Mouse (Mus musculus) lung, adult 2 months (tissue): ENCODE measurements at regions not wholly inside any gene's neighbourhood (a gene's known extent, or its start where the extent isn't known, plus 50 kb on each side); places are given as distances from the start of the nearest gene placed in this dataset.

Experiments
- DNase-seq: peaks from one replicate; pipeline ENCODE4 v3.0.0; 2022
- H3K4me1 ChIP-seq: fragments of 200-500 bp; 2 replicates; pipeline ENCODE4 v1.6.1; 2011; ENCODE audit warnings: low read length; ENCODE audit not compliant: control insufficient read depth, insufficient read depth
- H3K4me3 ChIP-seq: fragments of 200-500 bp; replicated peaks from 2 replicates; pipeline ENCODE3; 2011; ENCODE audit warnings: low read depth, mild to moderate bottlenecking, control low read depth, low read length; ENCODE audit errors: extremely low read depth
- CTCF ChIP-seq: fragments of 200-500 bp; IDR thresholded peaks from 2 replicates; pipeline ENCODE4 v1.5.1; 2011; ENCODE audit warnings: mild to moderate bottlenecking, low read length, control low read depth; ENCODE audit not compliant: insufficient read depth
- POLR2A ChIP-seq: fragments of 200-500 bp; IDR thresholded peaks from 2 replicates; pipeline ENCODE4 v1.6.1; 2011; ENCODE audit warnings: low read depth, mild to moderate bottlenecking, control low read depth, low read length, borderline replicate concordance; ENCODE audit errors: extremely low read depth
- WGBS: fragments of 180-500 bp; shearing (Covaris S2); methylation state at CpG from one replicate; pipeline ENCODE4 v1.1.7; 2018; 5-methylcytosine and 5-hydroxymethylcytosine counted together

DNA sequence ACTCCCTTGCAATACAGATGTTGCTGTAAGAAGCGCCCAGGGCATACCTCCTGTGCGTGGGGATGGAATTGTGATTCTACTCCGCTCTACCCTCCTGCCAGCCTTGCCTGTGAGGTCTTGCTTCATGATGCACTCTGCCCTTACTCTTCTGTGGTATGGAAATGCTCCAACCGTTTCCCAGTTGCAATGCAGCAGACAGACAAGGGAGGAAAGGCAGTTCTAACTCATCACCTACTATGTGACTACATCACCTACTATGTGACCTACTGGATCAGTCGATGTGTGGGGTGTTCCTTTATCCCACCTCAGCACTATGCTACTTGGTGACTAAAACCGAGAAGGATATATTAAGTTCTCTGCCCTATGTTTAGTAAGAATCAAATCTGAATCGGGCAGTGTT lies 269.1 kb downstream of the Tcf7l2 start:
- no peak for DNase-seq
- no peak for TF ChIP-seq POLR2A
- TF ChIP-seq CTCF = no peak
- 90% methylated on average over 7 of the region's 7 CpGs for WGBS
- Histone ChIP-seq H3K4me1 (no peaks in the 10 kb centered on the region), H3K4me3 (no peak overlapping the region)

DNA sequence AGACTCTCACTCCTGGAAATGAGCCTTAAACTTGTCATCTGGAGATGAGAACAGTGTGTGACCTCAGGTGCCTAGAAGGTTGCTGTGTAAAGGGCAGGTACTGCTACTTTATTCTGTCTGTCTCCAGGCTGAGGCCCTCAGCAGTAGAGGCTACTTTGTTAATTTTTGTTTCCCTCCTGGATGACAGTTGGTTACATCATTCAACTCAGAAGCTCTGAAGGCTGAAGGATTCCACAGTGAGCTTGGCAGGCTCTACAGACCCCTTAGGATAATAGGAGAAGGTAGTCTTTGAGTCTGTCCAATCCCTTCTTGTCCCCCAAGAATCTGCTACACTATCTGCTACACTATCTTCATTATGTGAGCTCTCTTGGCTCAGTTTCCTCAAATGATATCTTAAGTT lies 269.7 kb downstream of the Tcf7l2 start:
- no peak for DNase-seq

DNA sequence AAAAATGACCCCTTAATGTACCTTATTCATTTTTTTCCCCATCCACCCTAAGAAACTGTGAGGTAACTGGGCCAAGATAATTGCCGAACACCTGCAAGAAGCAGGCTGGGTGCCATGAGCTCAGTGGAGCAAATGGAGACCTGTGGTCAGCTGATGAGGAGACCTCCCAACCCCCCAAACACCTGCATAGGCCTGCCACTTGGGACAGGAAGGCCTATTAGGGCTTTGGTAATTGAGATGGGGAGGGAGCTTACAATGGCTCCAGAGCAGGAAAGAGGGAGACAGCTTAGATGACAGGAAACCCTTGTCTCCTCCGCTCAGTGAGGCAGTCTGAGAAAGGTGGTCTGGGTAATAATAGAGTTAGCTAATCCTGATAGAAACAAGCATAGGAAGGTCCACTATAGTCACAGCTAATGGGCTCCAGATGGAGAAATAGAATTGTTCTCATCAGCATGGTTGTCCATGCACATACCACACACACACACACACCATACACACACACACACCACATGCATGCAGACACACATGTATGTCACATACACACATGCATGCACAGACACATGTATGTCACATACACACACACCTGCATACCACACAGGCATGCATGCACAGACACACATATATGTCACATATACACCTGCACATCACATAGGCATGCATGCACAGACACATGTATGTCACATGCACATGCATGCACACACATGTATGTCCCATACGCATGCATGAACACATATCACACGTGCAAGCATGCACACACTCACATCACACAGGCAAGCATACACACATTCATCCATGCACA lies 270.2 kb upstream of the Habp2 start:
- TF ChIP-seq CTCF = no peak
- no peak for TF ChIP-seq POLR2A
- no peak overlapping the region for H3K4me3 ChIP-seq
- 79% methylated on average over 4 of the region's 4 CpGs for WGBS
- no peaks in the 10 kb centered on the region for H3K4me1 ChIP-seq
- DNase-seq = no peak

More for the DNA sequence above, 269.7 kb downstream of the Tcf7l2 start:
- Histone ChIP-seq H3K4me3 (no peak overlapping the region), H3K4me1 (no peaks in the 10 kb centered on the region)
- TF ChIP-seq CTCF (no peak), POLR2A (no peak)

DNA sequence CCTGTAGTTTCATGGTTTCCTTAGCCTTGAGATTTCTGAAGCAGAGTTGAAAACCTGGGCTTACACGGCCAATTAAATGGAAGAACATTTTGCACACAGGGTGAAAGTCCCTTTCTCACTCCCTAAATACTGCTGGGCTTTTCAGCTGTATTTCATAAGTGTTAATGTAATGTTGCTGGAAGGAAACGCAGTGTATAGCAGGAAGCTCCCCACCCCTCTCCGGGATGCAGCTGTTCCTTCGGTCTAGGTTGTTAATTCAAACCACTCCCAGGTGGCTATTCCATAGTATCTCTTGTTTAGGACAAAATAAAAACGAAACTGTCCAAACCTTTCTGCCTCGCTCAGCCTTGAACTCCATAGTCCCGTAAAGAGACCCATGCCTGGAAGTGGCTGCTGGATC lies 269.4 kb upstream of the Habp2 start:
- 49% methylated on average over 7 of the region's 7 CpGs for WGBS
- H3K4me1 ChIP-seq = no peaks in the 10 kb centered on the region
- TF ChIP-seq CTCF = no peak
- TF ChIP-seq POLR2A = no peak
- no peak for DNase-seq
- no peak overlapping the region for H3K4me3 ChIP-seq

DNA sequence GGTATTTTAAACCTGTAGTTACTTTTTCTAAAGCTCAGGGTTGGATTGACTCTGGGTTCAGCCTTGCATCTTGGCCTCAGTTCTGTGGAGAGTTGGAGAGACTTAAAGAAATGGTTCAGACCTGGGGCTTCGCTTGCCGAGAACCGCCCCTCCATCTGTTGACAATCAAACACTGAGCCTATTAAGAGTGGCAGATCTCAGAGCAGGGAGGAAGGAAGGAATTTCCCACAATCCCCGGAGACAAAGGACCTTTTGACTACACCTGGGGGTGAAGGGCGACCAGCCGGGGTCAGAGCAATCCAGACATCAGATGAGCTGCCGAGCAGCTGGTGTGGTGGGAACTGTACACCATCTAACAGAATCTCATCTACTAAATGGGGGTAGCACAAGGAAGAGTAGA lies 267.8 kb upstream of the Habp2 start:
- WGBS = 60% methylated on average over 7 of the region's 7 CpGs
- H3K4me3 ChIP-seq = no peak overlapping the region
- no peak for DNase-seq
- TF ChIP-seq POLR2A = no peak
- no peak for TF ChIP-seq CTCF
- no peaks in the 10 kb centered on the region for H3K4me1 ChIP-seq

DNA sequence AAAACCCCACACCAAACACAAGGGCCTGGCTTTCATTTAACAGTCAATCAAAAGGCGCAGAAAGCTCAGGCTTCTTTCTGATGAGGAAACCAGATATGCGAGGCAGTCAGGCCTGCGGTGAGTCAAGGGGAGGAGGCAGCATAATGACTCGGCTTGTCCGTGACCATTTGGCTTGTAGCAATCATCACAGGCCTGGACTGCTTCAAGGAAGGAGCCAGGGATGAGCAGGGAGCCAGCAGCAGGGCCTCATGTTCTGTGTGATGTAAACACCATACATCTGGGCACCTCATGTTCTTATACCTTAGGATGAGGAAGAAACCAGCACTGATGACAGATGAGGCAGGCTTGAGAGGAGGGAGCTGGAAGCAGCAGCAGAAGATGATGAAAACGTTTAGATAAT lies 264.6 kb upstream of the Habp2 start:
- DNase-seq = no peak
- 40% methylated on average over 6 of the region's 6 CpGs for WGBS

DNA sequence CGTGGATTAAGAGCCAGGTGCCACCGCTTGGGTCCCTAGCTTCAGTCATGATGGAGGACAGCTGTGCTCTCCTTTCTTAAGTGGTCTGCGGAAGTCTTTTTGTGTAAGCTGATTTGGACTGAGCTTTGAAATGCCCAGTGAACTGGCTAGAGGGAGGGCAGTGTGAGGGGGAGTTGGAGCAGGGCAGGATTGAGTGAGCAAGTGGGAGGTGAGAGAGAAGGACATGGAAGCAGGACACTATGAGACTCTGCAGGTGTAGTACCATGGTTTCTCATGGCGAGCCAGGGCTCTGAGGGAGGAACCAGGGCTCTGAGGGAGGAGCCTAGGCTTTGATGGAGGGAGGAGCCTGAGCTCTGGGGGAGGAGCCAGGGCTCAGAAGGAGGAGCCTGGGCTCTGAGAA lies 262.3 kb upstream of the Habp2 start:
- TF ChIP-seq POLR2A = no peak
- TF ChIP-seq CTCF = no peak
- WGBS = 83% methylated on average over 4 of the region's 4 CpGs
- H3K4me1 ChIP-seq = no peaks in the 10 kb centered on the region
- no peak overlapping the region for H3K4me3 ChIP-seq
- no peak for DNase-seq

More for the DNA sequence above, 264.6 kb upstream of the Habp2 start:
- Histone ChIP-seq H3K4me1 (no peaks in the 10 kb centered on the region), H3K4me3 (no peak overlapping the region)
- TF ChIP-seq CTCF (no peak), POLR2A (no peak)

DNA sequence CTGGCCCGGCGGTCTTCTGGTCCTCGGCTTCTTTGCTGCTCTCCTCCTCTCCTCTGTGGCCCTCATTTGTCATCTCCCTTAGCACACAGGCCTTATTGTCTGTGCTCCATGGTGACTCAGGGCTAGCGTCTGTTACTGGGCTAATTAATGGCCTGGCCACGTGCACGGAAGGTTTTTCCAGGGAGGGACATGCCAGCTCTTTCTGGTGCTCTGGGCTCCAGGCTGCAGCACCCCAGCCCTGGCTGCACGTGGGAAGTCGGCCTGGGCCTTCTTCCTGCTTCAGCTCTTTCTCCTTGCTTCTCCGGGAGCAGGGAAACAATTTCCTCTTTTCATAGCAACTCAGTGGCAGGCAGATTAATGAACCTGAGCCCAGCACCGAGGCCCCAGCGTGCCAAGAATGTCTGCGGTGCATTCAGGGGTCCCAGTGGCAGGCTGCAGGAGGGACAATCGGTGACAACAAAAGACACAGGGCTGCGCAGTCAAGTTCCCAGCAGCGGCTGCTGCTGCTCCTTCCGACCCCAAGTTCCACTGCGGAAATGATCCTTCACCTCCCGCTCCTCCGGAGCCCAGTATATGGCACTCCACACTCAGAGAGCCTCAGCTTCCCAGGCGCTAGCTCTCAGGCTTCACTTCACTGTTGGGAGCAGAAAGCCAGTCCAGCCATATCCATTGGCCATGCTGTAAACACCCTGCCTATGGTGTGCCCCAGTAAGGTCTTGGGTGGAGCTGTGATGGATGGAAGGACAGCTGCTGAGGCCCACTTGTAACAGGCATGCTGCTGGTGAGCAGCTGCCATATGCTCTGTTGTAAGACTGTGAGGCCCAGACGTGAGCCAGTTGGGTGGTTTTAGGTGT lies 257.3 kb upstream of the Habp2 start:
- WGBS = 29% methylated on average over 21 of the region's 21 CpGs
- Histone ChIP-seq H3K4me1 (no peaks in the 10 kb centered on the region), H3K4me3 (no peak overlapping the region)
- TF ChIP-seq POLR2A (no peak), CTCF (no peak)
- no peak for DNase-seq

DNA sequence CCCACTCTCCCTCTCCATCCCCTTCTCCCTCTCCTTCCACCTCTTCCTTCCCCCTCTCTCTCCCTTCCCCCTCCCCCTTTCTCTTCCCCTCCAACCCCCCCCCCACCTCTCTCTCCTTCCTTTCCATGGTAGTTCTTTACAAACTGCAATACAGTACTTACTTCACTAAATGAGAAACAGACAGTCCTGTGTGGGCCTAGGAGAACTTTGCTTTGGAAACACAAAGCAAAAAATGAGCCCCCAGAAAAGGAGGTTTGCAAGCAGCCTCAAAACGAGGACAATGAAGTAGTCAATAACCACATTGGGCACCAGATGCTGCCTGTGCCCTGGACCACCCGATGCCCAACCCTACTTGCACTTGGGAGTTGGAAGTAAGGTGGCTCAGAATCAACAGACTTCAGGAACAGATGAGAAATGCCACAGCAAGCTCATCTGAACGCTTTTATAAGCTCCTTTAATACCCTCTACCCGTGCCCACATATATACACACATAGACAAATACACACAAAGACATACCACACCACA lies 256.5 kb upstream of the Habp2 start:
- 82% methylated on average over 4 of the region's 4 CpGs for WGBS
- DNase-seq = no peak
- H3K4me3 ChIP-seq = no peak overlapping the region
- no peak for TF ChIP-seq POLR2A
- TF ChIP-seq CTCF = no peak
- H3K4me1 ChIP-seq = no peaks in the 10 kb centered on the region
